Mouse (Mus musculus) cerebellum, adult 2 months (tissue): ENCODE measurements at regions not wholly inside any gene's neighbourhood (a gene's known extent, or its start where the extent isn't known, plus 50 kb on each side); places are given as distances from the start of the nearest gene placed in this dataset.

Source experiments
- DNase-seq, 2 experiments: peaks; one replicate each; pipeline ENCODE4 v3.0.0; 2021
- H3K27ac ChIP-seq: fragments of 200-500 bp; 2 replicates; pipeline ENCODE4 v1.5.1; 2012; ENCODE audit warnings: low read length, control low read depth, inconsistent platforms; ENCODE audit not compliant: insufficient read depth
- H3K27me3 ChIP-seq: fragments of 200-500 bp; 2 replicates; pipeline ENCODE4 v1.6.1; 2012; ENCODE audit warnings: inconsistent platforms, mild to moderate bottlenecking, low read length, moderate library complexity; ENCODE audit not compliant: control insufficient read depth, insufficient read depth
- H3K4me1 ChIP-seq: fragments of 200-500 bp; 2 replicates; pipeline ENCODE4 v1.6.1; 2011; ENCODE audit warnings: low read length; ENCODE audit not compliant: control insufficient read depth, insufficient read depth
- H3K4me3 ChIP-seq: fragments of 200-500 bp; replicated peaks from 2 replicates; pipeline ENCODE3; 2011; ENCODE audit warnings: mild to moderate bottlenecking, low read depth, low read length, control low read depth; ENCODE audit not compliant: insufficient read depth
- CTCF ChIP-seq: fragments of 200-500 bp; IDR thresholded peaks from 2 replicates; pipeline ENCODE4 v1.5.1; 2011; ENCODE audit warnings: low read depth, mild to moderate bottlenecking, control low read depth, low read length, moderate library complexity, borderline replicate concordance; ENCODE audit not compliant: insufficient read depth
- POLR2A ChIP-seq: fragments of 200-500 bp; IDR thresholded peaks from 2 replicates; pipeline ENCODE4 v1.6.1; 2011; ENCODE audit warnings: low read length, control low read depth, borderline replicate concordance; ENCODE audit not compliant: insufficient read depth
- WGBS: fragments of 180-500 bp; shearing (Covaris S2); methylation state at CpG from one replicate; pipeline ENCODE4 v1.1.7; 2018; 5-methylcytosine and 5-hydroxymethylcytosine counted together

DNA sequence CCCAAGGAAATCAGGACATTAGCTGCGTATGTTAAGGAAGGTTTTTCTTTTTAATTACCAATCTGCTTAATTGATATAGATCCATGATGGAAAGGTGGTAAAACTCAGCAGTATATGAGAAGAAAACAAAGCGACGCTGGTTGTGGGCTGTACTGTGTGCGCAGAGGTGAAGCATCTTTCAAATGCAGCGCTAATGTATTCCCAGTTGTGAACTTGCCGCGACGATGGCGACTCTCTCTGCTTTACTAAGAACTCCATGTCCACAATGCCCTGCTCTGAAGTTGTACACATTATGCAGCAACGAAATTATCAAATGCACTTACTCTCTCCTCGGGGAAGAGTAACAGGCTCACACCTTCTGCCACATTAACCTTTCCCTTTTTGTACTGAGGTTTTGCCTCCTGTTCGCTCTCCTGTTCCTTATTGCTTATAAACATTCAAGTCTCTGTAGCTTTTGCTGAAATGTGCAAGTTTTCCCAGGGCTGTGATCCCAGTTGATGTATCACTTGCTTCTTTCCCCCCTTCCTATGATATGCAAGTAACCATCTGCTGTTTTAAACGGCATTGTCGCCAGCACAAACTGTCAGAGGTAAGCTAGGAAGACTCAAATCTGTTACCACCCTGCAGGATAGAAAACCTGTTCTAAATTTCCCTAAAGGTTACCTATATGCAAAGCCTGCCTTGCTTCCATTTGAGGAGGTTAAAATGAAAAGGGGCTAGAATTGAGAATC, 174.8 kb downstream of the Rassf9 start:
- H3K4me1 ChIP-seq, result no peaks in the 10 kb centered on the region
- no peak overlapping the region for H3K27ac ChIP-seq
- peak in 1 of 2 experiments; percentile 17 for DNase-seq
- WGBS, result 63% methylated on average over 14 of the region's 14 CpGs
- H3K4me3 ChIP-seq, result no peak overlapping the region
- H3K27me3 ChIP-seq, result no peaks in the 10 kb centered on the region
- TF ChIP-seq POLR2A, result no peak
- no peak for TF ChIP-seq CTCF

DNA sequence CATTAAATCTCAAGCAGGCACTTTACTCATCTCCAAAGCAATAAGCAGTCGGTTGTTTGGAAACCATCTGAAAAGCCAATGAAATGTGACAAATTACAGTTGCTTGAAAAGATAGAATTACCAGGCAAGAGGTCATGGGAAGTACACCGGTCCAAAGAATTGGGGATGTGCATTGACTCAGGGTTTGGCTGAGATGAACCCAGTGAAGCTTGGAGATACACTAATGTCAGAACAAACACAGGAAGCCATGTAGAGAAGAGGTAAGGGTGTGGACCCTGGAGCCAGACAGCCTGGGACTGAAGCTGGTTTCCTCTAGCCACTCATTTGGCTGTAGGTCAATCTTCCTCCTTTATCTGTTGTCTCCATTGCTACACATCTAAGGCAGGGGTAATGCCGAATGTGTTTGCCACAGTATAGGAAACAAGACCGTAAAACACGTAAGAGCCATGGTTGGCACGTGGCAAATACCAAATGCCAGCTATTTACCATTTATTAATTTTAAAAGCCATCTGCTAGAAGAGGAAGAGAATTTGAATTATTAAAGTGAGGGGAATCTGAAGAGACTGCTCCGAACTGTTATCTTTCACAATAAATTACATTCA, 173.9 kb downstream of the Rassf9 start:
- TF ChIP-seq CTCF (no peak), POLR2A (no peak)
- Histone ChIP-seq H3K27ac (no peak overlapping the region), H3K4me1 (no peaks in the 10 kb centered on the region), H3K4me3 (no peak overlapping the region), H3K27me3 (no peaks in the 10 kb centered on the region)
- whole genome bisulfite sequencing, result 85% methylated on average over 7 of the region's 7 CpGs
- no peak for DNase-seq

DNA sequence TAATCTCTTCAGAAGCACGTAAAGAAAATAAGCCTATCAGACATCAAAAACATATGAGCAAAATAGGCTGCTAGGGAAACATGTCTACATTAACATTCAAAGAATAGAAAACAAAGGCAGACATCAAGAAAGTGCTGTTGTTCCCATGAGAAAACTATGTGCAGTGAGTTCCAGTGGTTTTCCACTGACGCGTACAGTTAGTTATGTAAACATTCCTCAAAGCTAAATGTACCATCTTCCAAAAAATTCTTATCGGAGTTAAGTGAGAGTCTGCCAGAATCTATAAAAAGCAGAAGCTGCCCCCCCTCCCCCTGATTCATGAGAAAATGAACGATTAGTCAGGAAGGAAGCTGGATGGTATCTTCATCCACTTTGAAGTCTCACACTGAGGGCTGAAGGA, 155.3 kb downstream of the Rassf9 start:
- TF ChIP-seq CTCF, result no peak
- no peak for TF ChIP-seq POLR2A
- no peaks in the 10 kb centered on the region for H3K4me1 ChIP-seq
- WGBS, result 73% methylated on average over 5 of the region's 5 CpGs
- H3K4me3 ChIP-seq, result no peak overlapping the region
- no peaks in the 10 kb centered on the region for H3K27me3 ChIP-seq
- no peak for DNase-seq
- H3K27ac ChIP-seq, result no peak overlapping the region

DNA sequence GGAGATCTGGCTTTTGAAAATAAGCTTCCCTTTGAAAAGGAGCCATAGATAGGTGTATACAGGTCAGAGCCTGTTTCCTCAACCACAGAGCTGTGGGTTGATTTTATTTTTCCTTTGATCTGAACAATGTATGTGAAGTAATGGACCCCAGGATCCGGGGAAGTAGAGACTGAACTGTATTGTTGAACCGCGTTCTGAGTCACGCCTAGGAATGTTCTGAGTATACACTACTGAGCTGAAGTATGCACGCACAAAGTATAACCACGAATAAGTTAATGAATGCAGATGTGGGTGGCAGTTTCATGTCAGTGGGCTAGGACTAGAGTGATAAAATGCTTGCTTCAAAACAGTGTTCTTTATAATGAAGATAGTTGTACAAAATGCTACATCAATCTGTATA, 147.7 kb downstream of the Rassf9 start:
- no peak overlapping the region for H3K27ac ChIP-seq
- no peaks in the 10 kb centered on the region for H3K27me3 ChIP-seq
- no peaks in the 10 kb centered on the region for H3K4me1 ChIP-seq
- TF ChIP-seq CTCF, result no peak
- TF ChIP-seq POLR2A, result no peak
- 79% methylated on average over 6 of the region's 6 CpGs for WGBS
- no peak for DNase-seq
- no peak overlapping the region for H3K4me3 ChIP-seq

DNA sequence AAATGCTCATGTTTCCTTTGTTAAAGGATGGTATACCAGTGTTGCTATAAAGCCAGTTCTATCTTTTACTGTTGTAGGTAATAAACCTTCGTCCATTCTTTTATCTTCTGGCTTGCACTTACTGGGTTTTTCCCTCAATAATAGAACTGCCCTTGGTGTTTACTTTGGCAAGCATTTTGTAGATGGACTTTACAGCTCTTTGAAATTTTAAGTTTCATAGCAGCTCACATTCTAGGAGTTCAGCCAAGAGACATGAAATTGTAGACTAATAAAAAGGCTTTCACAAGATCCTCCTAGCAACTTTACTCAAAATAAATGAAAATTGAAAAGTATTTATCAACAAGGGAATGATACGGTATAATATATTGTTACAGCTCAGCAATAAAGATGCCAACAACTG, 124.5 kb downstream of the Rassf9 start:
- TF ChIP-seq CTCF (no peak), POLR2A (no peak)
- Histone ChIP-seq H3K27me3 (no peaks in the 10 kb centered on the region), H3K4me3 (no peak overlapping the region), H3K4me1 (no peaks in the 10 kb centered on the region), H3K27ac (no peak overlapping the region)
- WGBS, result 85% methylated on average over 2 of the region's 2 CpGs
- DNase-seq, result no peak

DNA sequence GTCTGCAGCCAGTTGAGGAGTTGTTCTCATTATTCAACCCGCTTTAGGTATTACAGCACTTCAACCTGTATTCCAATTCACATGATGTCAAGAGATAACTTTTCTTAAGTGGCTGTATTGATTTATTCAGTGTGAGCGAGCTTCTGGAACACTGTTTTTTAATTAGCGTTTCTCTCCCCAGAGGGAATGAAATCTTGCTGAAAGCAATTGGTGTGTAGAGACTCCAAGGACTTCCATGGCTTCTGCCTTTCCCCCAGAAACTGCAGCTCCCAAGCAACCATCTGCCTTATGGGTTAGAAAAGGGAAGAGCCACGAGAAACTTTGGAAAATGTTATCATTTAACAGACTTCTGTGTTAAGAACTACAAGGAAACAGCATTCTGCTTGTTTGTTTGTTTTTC, 121.4 kb downstream of the Rassf9 start:
- WGBS, result 68% methylated on average over 4 of the region's 4 CpGs
- Histone ChIP-seq H3K4me1 (no peaks in the 10 kb centered on the region), H3K27me3 (no peaks in the 10 kb centered on the region), H3K4me3 (no peak overlapping the region), H3K27ac (no peak overlapping the region)
- DNase-seq, result no peak
- TF ChIP-seq POLR2A (no peak), CTCF (no peak)

DNA sequence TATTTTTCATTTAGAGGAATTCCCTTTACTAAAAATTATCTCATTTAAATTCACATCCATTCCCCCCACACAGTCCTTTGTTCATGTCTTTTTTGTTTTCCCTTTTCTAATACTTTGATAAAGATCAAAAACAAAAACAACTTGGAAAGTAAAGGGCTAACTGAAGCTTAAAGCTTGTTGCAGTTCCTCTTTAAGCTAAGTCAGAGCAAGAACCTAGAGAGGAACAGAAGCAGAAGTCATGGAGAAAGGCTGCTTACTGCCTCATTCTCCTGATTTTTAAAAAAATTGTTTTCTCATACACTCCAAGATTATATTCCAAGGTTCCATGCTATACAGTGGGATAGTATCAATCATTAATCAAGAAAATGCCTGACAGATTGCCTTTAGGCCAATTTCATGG, 116.6 kb downstream of the Rassf9 start:
- Histone ChIP-seq H3K4me1 (no peaks in the 10 kb centered on the region), H3K27ac (no peak overlapping the region), H3K4me3 (no peak overlapping the region), H3K27me3 (no peaks in the 10 kb centered on the region)
- TF ChIP-seq POLR2A (no peak), CTCF (no peak)
- no peak for DNase-seq

DNA sequence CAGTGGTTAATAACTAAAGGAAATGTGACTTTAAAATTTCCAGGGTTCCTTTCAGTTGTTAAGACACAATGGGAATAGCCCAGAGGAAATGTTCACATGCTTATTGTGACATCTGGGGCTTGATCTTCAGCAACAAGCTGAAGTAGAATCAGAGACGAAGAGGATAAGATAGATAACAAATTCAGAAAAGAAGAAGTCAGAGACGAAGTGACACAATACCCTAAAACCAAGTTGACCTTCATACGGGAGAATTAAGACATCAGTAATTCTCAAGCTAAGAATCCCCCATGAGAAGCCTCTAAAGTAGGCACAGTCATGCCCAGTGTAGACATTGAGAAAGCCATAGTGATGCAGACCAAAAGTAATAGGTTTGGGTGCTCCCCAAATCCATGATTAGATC, 111.9 kb downstream of the Rassf9 start:
- H3K4me3 ChIP-seq, result no peak overlapping the region
- H3K27ac ChIP-seq, result no peak overlapping the region
- H3K27me3 ChIP-seq, result no peaks in the 10 kb centered on the region
- 81% methylated on average over 3 of the region's 3 CpGs for WGBS
- no peaks in the 10 kb centered on the region for H3K4me1 ChIP-seq
- no peak for TF ChIP-seq CTCF
- TF ChIP-seq POLR2A, result no peak
- DNase-seq, result no peak
